Mouse (Mus musculus) forebrain, embryonic 13.5 days (tissue): ENCODE results near the gene Defb46. TPM values are rescaled to one million over a fixed set of nuclear protein-coding genes. Genes with fewer than 3 reads are reported as not detected.

ENCODE experiments used
- ATAC-seq: fragments of 200-750 bp; cut with Nextera tagmentation; 2 replicates; pipeline ENCODE4 v1.8.0; 2017
- H3K27ac ChIP-seq: fragments of 300-500 bp; sonication (generic); 2 replicates; pipeline ENCODE4 v1.5.1; 2015; ENCODE audit warnings: inconsistent platforms, mild to moderate bottlenecking, moderate library complexity
- H3K27me3 ChIP-seq: fragments of 300-500 bp; sonication (generic); 2 replicates; pipeline ENCODE4 v1.6.1; 2015; ENCODE audit warnings: mild to moderate bottlenecking, inconsistent platforms
- H3K36me3 ChIP-seq: fragments of 300-500 bp; sonication (generic); 2 replicates; pipeline ENCODE4 v1.6.1; 2015; ENCODE audit warnings: mild to moderate bottlenecking, inconsistent platforms; ENCODE audit not compliant: poor library complexity, severe bottlenecking
- H3K4me1 ChIP-seq: fragments of 300-500 bp; sonication (generic); 2 replicates; pipeline ENCODE4 v1.6.1; 2015; ENCODE audit warnings: inconsistent platforms
- H3K4me2 ChIP-seq: fragments of 300-500 bp; sonication (generic); 2 replicates; pipeline ENCODE4 v1.6.1; 2015; ENCODE audit warnings: inconsistent platforms, mild to moderate bottlenecking, moderate library complexity
- H3K4me3 ChIP-seq: fragments of 300-500 bp; sonication (generic); 2 replicates; pipeline ENCODE4 v1.5.1; 2015; ENCODE audit warnings: mild to moderate bottlenecking, inconsistent platforms
- H3K9ac ChIP-seq: fragments of 300-500 bp; sonication (generic); 2 replicates; pipeline ENCODE4 v1.6.1; 2015; ENCODE audit warnings: mild to moderate bottlenecking, inconsistent platforms
- H3K9me3 ChIP-seq: fragments of 300-500 bp; sonication (generic); replicated peaks from 2 replicates; pipeline ENCODE4 v1.6.1; 2016; ENCODE audit warnings: inconsistent platforms
- WGBS: fragments of 180-500 bp; shearing (Covaris S2); methylation state at CpG from one replicate; pipeline ENCODE4 v1.1.7; 2015; 5-methylcytosine and 5-hydroxymethylcytosine counted together
- polyA plus RNA-seq: library from polyadenylated mRNA; unstranded; fragments of >200 nt; fragmentation: Nextera tagmentation; extraction: Ambion mirVana; gene quantifications from 2 replicates; pipeline ENCODE4 v1.2.1, GENCODE M21; 2015

Defb46 gene
- polyA plus RNA-seq = not detected in 2 replicates

- no peak within 1 kb of the TSS for H3K27ac ChIP-seq
- no peak within 1 kb of the TSS for H3K9ac ChIP-seq
- H3K36me3 ChIP-seq = no peaks in the 10 kb centered on the region
- 86% methylated on average over 2 of the region's 2 CpGs for WGBS
- H3K4me3 ChIP-seq = no peak within 1 kb of the TSS
- no peaks in the 10 kb centered on the region for H3K4me1 ChIP-seq
- no peak for ATAC-seq
- peaks cover 3% of the 10 kb centered on the region; the same call in 1 of the 2 replicates for H3K9me3 ChIP-seq
- no peaks in the 10 kb centered on the region for H3K27me3 ChIP-seq
- H3K4me2 ChIP-seq = no peak within 1 kb of the TSS
These were observed at the start of gene Defb46 for GRCm38 (mm10) chr8:19239616-19240015. TSS of gene Defb46 (plus strand) at chr8:19239916.

- H3K27ac ChIP-seq = no peak within 1 kb of the TSS
- H3K27me3 ChIP-seq = no peaks in the 10 kb centered on the region
- H3K9me3 ChIP-seq = no peaks in the 10 kb centered on the region
- no peak within 1 kb of the TSS for H3K4me2 ChIP-seq
- no peak within 1 kb of the TSS for H3K9ac ChIP-seq
- H3K4me3 ChIP-seq = no peak within 1 kb of the TSS
- WGBS = 43% methylated on average over 1 of the region's 1 CpGs
- ATAC-seq = no peak
- no peaks in the 10 kb centered on the region for H3K36me3 ChIP-seq
- no peaks in the 10 kb centered on the region for H3K4me1 ChIP-seq
These were observed 14.6 kb upstream of the Defb46 start, which contains the start of gene Defb6 for GRCm38 (mm10) chr8:19225161-19225560. TSS of gene Defb6 (plus strand) at chr8:19225478.

- no peak overlapping the region for H3K4me2 ChIP-seq
- H3K9me3 ChIP-seq = no peaks in the 10 kb centered on the region; the same call in 1 of the 2 replicates
- H3K4me3 ChIP-seq = no peak overlapping the region
- 72% methylated on average over 1 of the region's 1 CpGs for WGBS
- H3K27ac ChIP-seq = no peak overlapping the region
- H3K4me1 ChIP-seq = no peaks in the 10 kb centered on the region
- H3K9ac ChIP-seq = no peak overlapping the region
- no peak for ATAC-seq
- H3K36me3 ChIP-seq = no peaks in the 10 kb centered on the region
- H3K27me3 ChIP-seq = no peaks in the 10 kb centered on the region
These were observed 1.6 kb upstream of the Defb46 start for GRCm38 (mm10) chr8:19238101-19238500.

GRCm38 (mm10) chr8:19247280-19247679 lies 7.6 kb downstream of the Defb46 start, which contains the start of gene Defb5:
TSS of gene Defb5 (plus strand) at chr8:19247580.
- ATAC-seq = no peak
- Histone ChIP-seq H3K36me3 (no peaks in the 10 kb centered on the region), H3K9me3 (peaks cover 12% of the 10 kb centered on the region), H3K4me2 (no peak within 1 kb of the TSS), H3K4me1 (no peaks in the 10 kb centered on the region), H3K27me3 (no peaks in the 10 kb centered on the region), H3K9ac (no peak within 1 kb of the TSS), H3K4me3 (no peak within 1 kb of the TSS), H3K27ac (no peak within 1 kb of the TSS)
- 93% methylated on average over 5 of the region's 5 CpGs for WGBS

GRCm38 (mm10) chr8:19258136-19258535 lies 18.4 kb downstream of the Defb46 start:
- no peak for ATAC-seq
- Histone ChIP-seq H3K27ac (no peak overlapping the region), H3K4me2 (no peak overlapping the region), H3K9me3 (peaks cover 12% of the 10 kb centered on the region; the same call in 1 of the 2 replicates), H3K4me3 (no peak overlapping the region), H3K9ac (no peak overlapping the region), H3K4me1 (no peaks in the 10 kb centered on the region), H3K27me3 (no peaks in the 10 kb centered on the region), H3K36me3 (no peaks in the 10 kb centered on the region)

GRCm38 (mm10) chr8:19259667-19260066 lies 20.0 kb downstream of the Defb46 start:
- H3K4me1 ChIP-seq = no peaks in the 10 kb centered on the region
- H3K4me2 ChIP-seq = no peak overlapping the region
- 46% methylated on average over 3 of the region's 3 CpGs for WGBS
- H3K4me3 ChIP-seq = no peak overlapping the region
- H3K36me3 ChIP-seq = no peaks in the 10 kb centered on the region
- peaks cover 6% of the 10 kb centered on the region; the same call in 1 of the 2 replicates for H3K9me3 ChIP-seq
- ATAC-seq = no peak
- no peaks in the 10 kb centered on the region for H3K27me3 ChIP-seq
- no peak overlapping the region for H3K27ac ChIP-seq
- H3K9ac ChIP-seq = no peak overlapping the region

Other genes with a start within 250 kb of the Defb46 start
- not detected in 2 replicates for gene Defb37, start 248.9 kb upstream of the Defb46 start, polyA plus RNA-seq
- not detected in 2 replicates for gene Defb38, start 213.3 kb upstream of the Defb46 start, polyA plus RNA-seq
- gene Defb39, start 175.1 kb upstream of the Defb46 start, polyA plus RNA-seq = not detected in 2 replicates
- not detected in 2 replicates for gene Defb12, start 125.1 kb upstream of the Defb46 start, polyA plus RNA-seq
- gene Defb34, start 116.2 kb upstream of the Defb46 start, polyA plus RNA-seq = not detected in 2 replicates
- not detected in 2 replicates for gene Gm45826, start 99.1 kb upstream of the Defb46 start, polyA plus RNA-seq
- gene Defb14, start 45.6 kb upstream of the Defb46 start, polyA plus RNA-seq = not detected in 2 replicates
- gene Defb4, start 41.2 kb upstream of the Defb46 start, polyA plus RNA-seq = not detected in 2 replicates
- gene Defb6, start 14.4 kb upstream of the Defb46 start, polyA plus RNA-seq = not detected in 2 replicates
- not detected in 2 replicates for gene Defb5, start 7.7 kb downstream of the Defb46 start, polyA plus RNA-seq
- gene Defb3, start 53.4 kb downstream of the Defb46 start, polyA plus RNA-seq = not detected in 2 replicates
- gene Defb8, start 207.7 kb downstream of the Defb46 start, polyA plus RNA-seq = not detected in 2 replicates